Mouse (Mus musculus): Measurements from ENCODE around the gene Exosc8.

- TF ChIP-seq POLR2A (IDR thresholded peaks at IDR 0.05; ENCODE audit: low read depth, low read length) = no peak
- no peak for TF ChIP-seq CTCF (IDR thresholded peaks at IDR 0.05; ENCODE audit: extremely low read depth, insufficient read length, insufficient replicate concordance, low read depth, low read length)
Observed at GRCm38 (mm10) chr3:54727588-54727987, 7.6 kb downstream of the Exosc8 start.
